Mouse (Mus musculus) left cerebral cortex, adult 2 months (tissue): Measurements from ENCODE around the gene Tmsb15b2. TPM values are rescaled to one million over a fixed set of nuclear protein-coding genes. Genes with fewer than 3 reads are reported as not detected.
A peak's percentile ranks its signal among the peaks of the same experiment; 100 is the strongest.
"Not testable (repeated sequence)": the region's sequence is repeated elsewhere in the genome, so short reads cannot be mapped to it uniquely, and the experiment has no call there.

Experiments used
- DNase-seq, 2 experiments: peaks; one replicate each; pipeline ENCODE4 v3.0.0; 2021 to 2022; ENCODE audit warnings: low spot score in 2 of 2, mixed read lengths in 1 of 2; ENCODE audit errors: extremely low spot score in 1 of 2
- H3K27ac ChIP-seq: fragments of 200-600 bp; 2 replicates; pipeline ENCODE4 v1.8.1; 2022
- H3K4me3 ChIP-seq: fragments of 200-600 bp; 2 replicates; pipeline ENCODE4 v1.8.1; 2022
- CTCF ChIP-seq: fragments of 200-600 bp; IDR thresholded peaks from 2 replicates; pipeline ENCODE4 v1.8.1; 2022; ENCODE audit warnings: antibody characterized with exemption, mild to moderate bottlenecking, moderate library complexity
- intact Hi-C: fragments of 180-260 bp; cut with DNase I; formaldehyde crosslinking; loops from one replicate; pipeline ENCODE4 v1.15.1; 2025
- long read RNA-seq, 2 experiments: library from polyadenylated mRNA; stranded (forward); transcript quantifications; one replicate each; pipeline ENCODE4 v2.0.0; 2021; ENCODE audit warnings: borderline mapping rate in 2 of 2
- total RNA-seq, 2 experiments: library from RNA; stranded (reverse); gene quantifications; 2 replicates each; pipeline ENCODE4 v1.2.3; 2021

Gene Tmsb15b2
- 10 to 100 TPM in 1 of 2 experiments, 1 to 10 TPM in 1; 7.5 to 19.7 TPM for total RNA-seq
- long read RNA-seq, experiment 1, transcript Tmsb15b2-201 (3 exons, 450 nt), result major isoform, 6 of 6 reads
- long read RNA-seq, experiment 1, partial matches to known transcripts, result 0 of 6 reads
- long read RNA-seq, experiment 1, other reads (novel, unspliced or antisense), result 0 of 6 reads
- long read RNA-seq, experiment 2, partial matches to known transcripts, result 0 of 4 reads
- long read RNA-seq, experiment 2, other reads (novel, unspliced or antisense), result 0 of 4 reads

DNA sequence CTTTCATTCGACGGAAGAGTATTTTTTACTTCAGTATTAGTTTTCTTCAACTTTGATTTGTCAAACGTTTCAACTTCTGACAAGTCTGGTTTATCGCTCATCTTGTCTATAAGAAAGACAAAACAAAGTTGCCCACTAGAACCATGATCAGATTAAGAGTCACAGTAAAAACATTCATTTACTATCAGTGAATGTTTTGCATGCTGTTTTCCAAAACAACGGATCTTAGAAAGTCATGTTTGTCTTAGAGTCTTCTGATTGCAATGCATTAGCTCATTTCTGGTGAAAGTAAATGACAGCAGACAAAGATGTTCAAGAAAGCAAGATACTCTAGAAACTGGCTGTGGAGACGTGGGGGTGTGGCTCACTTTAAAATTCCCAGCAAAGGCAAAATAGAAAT lies at the start of gene Tmsb15b2:
Tmsb15b2 (minus strand) TSS at position 101 of the 400 bp plus-strand sequence.
- intact Hi-C loops, result loop anchor here (5.0 kb wide), 1 partner anchor 42 kb away; no protein-coding TSS in a partner anchor
- not testable (repeated sequence) for DNase-seq, H3K27ac ChIP-seq
- peak within 1 kb of the TSS; percentile 34 for H3K4me3 ChIP-seq

DNA sequence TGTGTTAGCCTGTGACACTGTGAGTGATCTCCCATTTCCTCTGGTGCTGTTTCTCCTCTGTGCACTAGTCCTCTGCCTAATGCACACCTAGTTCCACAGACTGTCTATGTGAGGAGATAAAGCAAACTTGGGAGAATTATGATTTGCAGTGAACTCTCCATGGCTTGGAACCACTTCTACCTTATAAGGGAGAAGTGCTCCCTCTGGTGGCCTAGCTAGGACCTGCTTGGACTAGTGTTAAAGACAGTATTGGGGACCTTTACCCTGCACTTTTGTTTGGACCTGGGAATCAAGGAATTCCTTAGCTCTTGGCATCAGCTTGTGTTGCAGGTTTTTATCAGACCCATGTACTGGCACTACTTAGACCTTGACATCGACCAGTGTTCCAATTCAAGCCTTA lies 44.0 kb upstream of the Tmsb15b2 start:
- intact Hi-C loops, result loop anchor here (5.0 to 10.0 kb wide), 3 partner anchors 42 to 395 kb away; partner anchors contain the start of genes Morf4l2, Tmsb15b1, Tmsb15b2 and Tmsb15l
- peak; percentile 22 to 62 for DNase-seq

DNA sequence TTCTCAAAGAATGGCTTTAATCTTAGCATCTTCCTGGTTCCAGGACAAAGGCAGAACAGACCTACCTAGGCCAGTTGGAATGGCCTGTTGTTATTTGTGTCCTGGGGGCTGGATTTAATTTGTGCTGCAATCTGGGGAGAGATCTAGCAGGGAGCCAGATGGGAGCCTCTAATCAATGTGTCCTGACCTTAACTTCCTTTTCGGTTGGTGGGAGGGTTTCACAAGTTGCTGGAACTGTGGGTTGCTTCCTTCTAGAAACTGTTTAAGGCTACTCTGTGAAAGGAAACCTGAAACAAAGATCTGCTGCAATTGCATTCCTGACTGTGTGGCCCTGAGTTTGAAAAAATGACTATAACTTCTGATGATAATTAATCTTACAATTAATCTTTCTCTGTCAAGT lies 42.4 kb upstream of the Tmsb15b2 start:
- Histone ChIP-seq H3K27ac (no peak overlapping the region), H3K4me3 (no peak overlapping the region)
- intact Hi-C loops, result loop anchor here (2.0 to 10.0 kb wide), 4 partner anchors 40 to 393 kb away; partner anchors contain the start of genes Morf4l2, Tmsb15b1, Tmsb15b2 and Tmsb15l
- no peak for DNase-seq
- TF ChIP-seq CTCF, result no peak

More for the DNA sequence above, 44.0 kb upstream of the Tmsb15b2 start:
- H3K4me3 ChIP-seq, result no peak overlapping the region
- H3K27ac ChIP-seq, result no peak overlapping the region
- TF ChIP-seq CTCF, result peak; percentile 76

DNA sequence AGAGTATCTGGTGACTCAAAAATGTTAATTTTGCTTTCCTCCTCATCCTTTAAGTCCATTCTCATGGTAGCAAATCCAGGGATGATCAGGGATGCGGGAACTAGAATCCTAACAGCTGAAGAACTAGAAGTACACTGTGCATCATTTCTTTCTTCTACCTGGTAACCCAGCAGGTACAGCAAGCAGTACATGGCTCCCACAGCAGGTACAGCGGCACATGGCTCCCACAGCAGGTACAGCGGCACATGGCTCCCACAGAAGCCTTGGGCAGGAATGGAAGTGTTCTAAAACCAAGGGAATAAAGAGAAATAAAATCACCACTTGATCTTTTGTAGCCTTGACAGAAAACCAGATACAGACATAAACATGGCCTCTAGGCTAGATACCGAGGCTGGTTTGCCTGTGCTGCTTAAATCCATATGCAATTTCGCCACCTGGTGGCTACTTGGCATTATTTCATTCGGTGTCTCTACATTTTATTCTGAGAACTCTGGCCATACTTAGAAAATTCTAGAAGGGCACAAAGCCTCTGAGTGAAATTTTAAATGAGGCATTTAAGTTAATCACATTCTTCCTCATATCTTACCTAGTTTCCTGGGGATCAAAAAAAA lies 39.9 kb upstream of the Tmsb15b2 start:
- TF ChIP-seq CTCF, result peak; percentile 74
- intact Hi-C loops, result loop anchor here (2.0 to 10.0 kb wide), 4 partner anchors 38 to 390 kb away; partner anchors contain the start of genes Morf4l2, Tmsb15b1, Tmsb15b2 and Tmsb15l
- peak; percentile 24 to 43 for DNase-seq
- no peak overlapping the region for H3K27ac ChIP-seq
- no peak overlapping the region for H3K4me3 ChIP-seq

DNA sequence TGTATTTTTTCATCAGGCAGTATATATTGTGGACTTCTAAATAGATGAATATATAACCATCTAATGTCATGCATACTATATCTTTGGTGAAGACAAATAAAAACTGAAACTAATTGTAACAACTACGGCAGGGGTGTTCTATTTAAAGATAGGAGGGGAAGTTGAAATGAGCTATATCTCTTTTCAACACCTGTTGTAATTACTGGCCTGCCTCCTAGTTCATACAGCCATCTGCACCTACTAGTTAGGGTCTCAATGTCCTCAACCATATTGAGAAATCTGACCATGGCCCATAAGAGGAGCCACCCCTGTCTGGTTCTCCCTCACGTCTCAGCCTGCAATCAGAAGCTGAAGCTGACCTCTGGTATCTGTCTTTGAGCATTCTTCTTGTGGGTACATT lies 21.0 kb upstream of the Tmsb15b2 start:
- DNase-seq, result no peak
- H3K4me3 ChIP-seq, result no peak overlapping the region
- intact Hi-C loops, result no loop called here
- TF ChIP-seq CTCF, result no peak
- no peak overlapping the region for H3K27ac ChIP-seq

DNA sequence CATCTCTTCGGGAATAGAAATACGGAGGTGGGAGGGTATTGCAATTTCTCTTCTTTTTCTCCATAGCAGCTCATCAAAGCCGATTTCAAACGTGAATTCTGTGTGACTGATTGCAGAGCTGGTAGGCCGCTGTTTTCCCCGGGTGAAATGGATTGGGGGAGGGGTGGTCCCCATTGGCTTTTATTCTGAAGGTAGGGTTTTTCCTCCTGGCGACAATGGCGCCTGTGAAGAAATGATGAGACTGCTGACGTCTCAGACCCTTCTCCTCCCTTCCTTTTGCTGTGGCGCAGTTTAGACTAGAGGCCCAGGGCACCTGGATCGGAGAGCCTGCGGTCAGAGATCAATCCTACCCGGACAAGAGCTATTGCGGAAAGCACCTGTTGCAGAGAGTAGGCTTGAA lies 18.3 kb upstream of the Tmsb15b2 start:
- DNase-seq, result peak in 1 of 2 experiments; percentile 14
- TF ChIP-seq CTCF, result no peak
- Histone ChIP-seq H3K4me3 (peak overlapping the region; percentile 61), H3K27ac (peak overlapping the region; percentile 89)
- intact Hi-C loops, result no loop called here

DNA sequence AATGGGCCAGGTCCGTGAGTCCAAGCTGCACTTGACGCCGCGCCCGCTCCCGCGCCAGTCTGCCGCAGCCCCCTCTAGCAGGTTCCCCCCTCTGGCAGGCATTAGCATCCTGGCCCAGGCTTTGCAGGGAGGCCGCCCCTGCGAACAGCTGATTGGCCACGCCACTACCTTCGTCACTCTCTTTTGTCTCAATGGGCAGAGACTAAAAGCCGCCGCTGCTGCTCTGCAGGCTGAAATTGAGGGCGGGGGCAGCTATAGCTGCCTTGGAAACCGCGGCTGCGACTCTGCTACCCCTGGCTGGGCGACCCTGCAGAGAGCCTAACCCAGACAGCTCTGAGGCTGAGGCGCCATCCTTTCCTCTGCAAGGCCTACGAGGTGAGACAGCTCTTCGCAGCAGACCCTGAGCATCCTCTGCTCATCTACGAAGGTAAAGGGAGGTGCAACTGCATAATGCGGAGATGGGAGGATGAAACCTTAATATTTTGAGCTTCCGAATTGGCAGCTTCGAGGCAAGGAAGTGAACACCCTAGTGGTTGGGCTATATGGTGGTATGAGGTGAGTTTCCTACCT lies 17.8 kb upstream of the Tmsb15b2 start, which contains the start of gene Zcchc18:
Zcchc18 (plus strand) TSS at position 178 of the 570 bp plus-strand sequence.
- H3K4me3 ChIP-seq, result peak within 1 kb of the TSS; percentile 61
- intact Hi-C loops, result no loop called here
- peak within 1 kb of the TSS; percentile 89 for H3K27ac ChIP-seq
- DNase-seq, result peak; percentile 77 to 82
- no peak; the same call in 1 of the 2 replicates for TF ChIP-seq CTCF

DNA sequence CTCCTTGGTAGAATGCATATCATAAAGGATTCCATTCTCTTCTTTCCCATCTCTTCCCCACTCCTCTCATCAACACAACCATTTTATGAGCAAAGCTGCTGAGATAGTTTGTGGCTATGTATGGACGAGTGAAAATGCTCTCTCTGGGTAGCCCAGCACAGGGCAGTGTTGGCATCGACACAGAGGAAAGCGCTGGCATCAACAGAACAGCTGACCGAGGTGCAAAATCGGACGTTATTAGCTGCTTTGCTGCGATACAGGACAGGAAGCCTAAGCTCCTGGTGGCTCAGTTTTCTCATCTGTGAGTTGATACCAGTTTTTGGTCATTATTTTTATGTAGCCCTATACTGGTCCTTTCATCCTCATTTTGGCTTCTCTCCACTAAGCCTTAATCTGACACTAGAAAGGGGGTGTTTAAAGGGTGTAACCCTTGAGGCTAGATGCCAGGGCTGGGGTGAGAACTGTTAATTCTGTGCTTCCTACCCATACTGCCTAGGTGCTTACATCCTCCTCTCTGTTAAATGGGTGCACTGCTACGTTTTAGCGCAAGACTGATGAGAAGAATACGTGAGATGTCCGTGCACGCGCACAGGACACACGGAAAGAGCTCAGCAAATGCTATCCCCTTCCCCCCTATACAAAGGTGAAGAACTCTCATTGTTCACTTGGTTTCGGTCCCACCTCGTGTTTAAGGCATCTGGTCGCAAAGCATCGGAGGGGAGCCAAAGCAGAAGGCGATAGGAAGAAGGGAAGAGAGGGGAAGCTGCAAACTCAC lies 17.1 kb upstream of the Tmsb15b2 start:
- DNase-seq, result no peak
- intact Hi-C loops, result no loop called here
- Histone ChIP-seq H3K4me3 (peak overlapping the region; percentile 61), H3K27ac (peak overlapping the region; percentile 89)
- TF ChIP-seq CTCF, result no peak

DNA sequence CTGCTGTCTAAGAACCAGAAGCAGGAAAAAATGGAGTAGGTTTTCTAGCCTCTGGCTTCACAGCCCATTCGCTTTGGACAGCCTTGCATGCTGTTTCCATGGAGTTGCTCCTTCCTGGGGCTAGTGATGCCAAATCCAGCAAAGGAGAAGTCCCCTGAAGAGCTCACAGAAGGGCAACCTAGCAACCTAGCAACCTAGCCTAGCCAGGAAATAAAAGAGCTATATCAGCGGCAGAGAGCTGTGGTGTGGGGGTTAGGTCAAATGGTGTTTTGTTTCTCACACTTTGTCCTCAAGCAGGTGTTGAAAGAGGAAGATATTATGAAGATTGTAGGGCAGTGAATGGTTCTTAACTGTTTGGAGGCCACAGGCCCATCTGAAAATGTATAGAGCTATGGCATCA lies 16.0 kb upstream of the Tmsb15b2 start:
- Histone ChIP-seq H3K4me3 (no peak overlapping the region), H3K27ac (no peak overlapping the region)
- no peak for DNase-seq
- intact Hi-C loops, result no loop called here
- no peak for TF ChIP-seq CTCF

DNA sequence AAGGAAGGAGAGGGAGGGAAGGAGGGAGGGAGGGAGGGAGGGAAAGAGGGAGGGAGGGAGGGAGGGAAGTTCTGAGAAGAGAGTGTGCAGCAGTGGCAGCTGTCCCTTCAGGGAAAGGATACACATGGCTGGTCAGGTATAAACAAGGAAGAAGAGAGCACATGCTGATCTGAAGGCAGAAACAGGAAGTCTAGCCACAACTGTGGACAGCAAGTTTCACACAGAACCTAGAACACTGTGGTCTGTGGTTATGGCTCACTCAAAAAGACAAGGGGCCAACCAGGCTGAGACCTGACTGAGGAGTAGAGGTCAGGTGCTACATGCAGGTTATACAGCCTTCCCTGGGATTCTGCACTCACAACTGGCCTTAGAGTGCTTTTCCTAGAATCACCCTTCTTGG lies 10.7 kb upstream of the Tmsb15b2 start:
- intact Hi-C loops, result no loop called here
- no peak for DNase-seq
- TF ChIP-seq CTCF, result no peak
- no peak overlapping the region for H3K27ac ChIP-seq
- no peak overlapping the region for H3K4me3 ChIP-seq

DNA sequence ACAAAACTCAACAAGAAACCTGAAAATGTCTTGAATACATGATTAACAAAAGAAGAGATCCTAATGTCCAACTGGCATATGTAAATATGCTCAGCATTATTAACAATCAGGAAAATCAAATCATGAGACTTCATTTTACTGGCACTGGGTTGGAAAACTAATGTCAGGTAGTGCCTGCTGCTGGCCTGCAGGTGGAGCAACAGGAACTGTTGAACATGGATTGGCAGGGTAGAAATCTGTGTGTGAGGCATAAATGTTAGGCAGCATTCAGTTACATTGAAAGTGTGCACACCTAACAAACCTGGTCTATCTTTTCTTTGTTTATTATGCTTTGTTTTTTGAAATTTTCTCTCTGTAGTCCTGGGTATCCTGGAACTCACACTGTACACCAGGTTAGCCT lies 3.3 kb upstream of the Tmsb15b2 start:
- peak; percentile 57 for TF ChIP-seq CTCF
- intact Hi-C loops, result loop anchor here (2.0 to 5.0 kb wide), 2 partner anchors 20 to 39 kb away; no protein-coding TSS in a partner anchor
- DNase-seq, result no peak

More for the DNA sequence above, 3.3 kb upstream of the Tmsb15b2 start:
- Histone ChIP-seq H3K27ac (no peak overlapping the region), H3K4me3 (no peak overlapping the region)
